Mouse (Mus musculus) small intestine, adult 2 months (tissue): ENCODE measurements at regions not wholly inside any gene's neighbourhood (a gene's known extent, or its start where the extent isn't known, plus 50 kb on each side); places are given as distances from the start of the nearest gene placed in this dataset.

Experiments
- CTCF ChIP-seq: fragments of 200-500 bp; IDR thresholded peaks from 2 replicates; pipeline ENCODE4 v1.5.1; 2012; ENCODE audit warnings: low read depth, mild to moderate bottlenecking, control low read depth, inconsistent platforms, low read length, moderate library complexity, mixed read lengths; ENCODE audit not compliant: insufficient replicate concordance, insufficient read length; ENCODE audit errors: extremely low read depth
- POLR2A ChIP-seq: fragments of 200-500 bp; IDR thresholded peaks from 2 replicates; pipeline ENCODE4 v1.6.1; 2012; ENCODE audit warnings: low read depth, mild to moderate bottlenecking, control low read depth, inconsistent platforms, low read length, moderate library complexity

- TF ChIP-seq CTCF (no peak), POLR2A (no peak)
Measured at GRCm38 (mm10) chr6:141068861-141069467, 180.1 kb upstream of the Pde3a start.
